Mouse (Mus musculus) gastrocnemius, postnatal 36 days (tissue): Measurements from ENCODE around the gene Cysltr1. TPM values are rescaled to one million over a fixed set of nuclear protein-coding genes. Genes with fewer than 3 reads are reported as not detected.

Source experiments
- DNase-seq, 2 experiments: peaks; one replicate each; pipeline ENCODE4 v3.0.0; 2022
- intact Hi-C: fragments of 180-260 bp; cut with DNase I; formaldehyde crosslinking; loops from one replicate; pipeline ENCODE4 v1.15.1; 2025
- long read RNA-seq, 2 experiments: library from polyadenylated mRNA; stranded (forward); transcript quantifications; one replicate each; pipeline ENCODE4 v2.0.0; 2021
- total RNA-seq, 2 experiments: library from RNA; stranded (reverse); gene quantifications; 2 replicates each; pipeline ENCODE4 v1.2.3; 2021

The Cysltr1 gene
- under 1 TPM; 0.17 to 0.33 TPM for total RNA-seq
- long read RNA-seq, experiment 1, partial matches to known transcripts: 0 of 1 reads
- long read RNA-seq, experiment 1, other reads (novel, unspliced or antisense): 1 of 1 reads
- long read RNA-seq, experiment 2, full-length matches to known transcripts: 1 of 1 reads
- long read RNA-seq, experiment 2, partial matches to known transcripts: 0 of 1 reads
- long read RNA-seq, experiment 2, other reads (novel, unspliced or antisense): 0 of 1 reads

- no peak for DNase-seq
- intact Hi-C loops: no loop called here
Measured at GRCm38 (mm10) chrX:106603386-106603785, at the start of gene Cysltr1. Gene Cysltr1 (minus strand): TSS chrX:106603679.

- intact Hi-C loops: no loop called here
- no peak for DNase-seq
Measured at GRCm38 (mm10) chrX:106634799-106635541, 31.5 kb upstream of the Cysltr1 start.

- intact Hi-C loops: no loop called here
- DNase-seq: no peak
Measured at GRCm38 (mm10) chrX:106633543-106633942, 30.1 kb upstream of the Cysltr1 start.

- DNase-seq: no peak
- intact Hi-C loops: no loop called here
Measured at GRCm38 (mm10) chrX:106628514-106628913, 25.0 kb upstream of the Cysltr1 start.

- intact Hi-C loops: no loop called here
- no peak for DNase-seq
Measured at GRCm38 (mm10) chrX:106623667-106624066, 20.2 kb upstream of the Cysltr1 start.

- intact Hi-C loops: no loop called here
- no peak for DNase-seq
Measured at GRCm38 (mm10) chrX:106622512-106622911, 19.0 kb upstream of the Cysltr1 start.

- intact Hi-C loops: no loop called here
- DNase-seq: no peak
Measured at GRCm38 (mm10) chrX:106602574-106603258, 763 bp downstream of the Cysltr1 start.

- intact Hi-C loops: no loop called here
- no peak for DNase-seq
Measured at GRCm38 (mm10) chrX:106595904-106596303, 7.6 kb downstream of the Cysltr1 start.

GRCm38 (mm10) chrX:106593914-106594313 is 9.6 kb downstream of the Cysltr1 start:
- intact Hi-C loops: no loop called here
- DNase-seq: no peak

GRCm38 (mm10) chrX:106582886-106583285 is 20.6 kb downstream of the Cysltr1 start, which contains the start of gene Gm5127:
Gene Gm5127 (plus strand): TSS chrX:106583186.
- intact Hi-C loops: no loop called here
- no peak for DNase-seq

GRCm38 (mm10) chrX:106582197-106582596 is 21.3 kb downstream of the Cysltr1 start:
- no peak for DNase-seq
- intact Hi-C loops: no loop called here

- intact Hi-C loops: no loop called here
- no peak for DNase-seq
Measured at GRCm38 (mm10) chrX:106580410-106580809, 23.1 kb downstream of the Cysltr1 start.

- intact Hi-C loops: no loop called here
- no peak for DNase-seq
Measured at GRCm38 (mm10) chrX:106578966-106579365, 24.5 kb downstream of the Cysltr1 start.

GRCm38 (mm10) chrX:106555457-106555856 is 48.0 kb downstream of the Cysltr1 start:
- DNase-seq: no peak
- intact Hi-C loops: no loop called here

GRCm38 (mm10) chrX:106536359-106536758 is 67.1 kb downstream of the Cysltr1 start:
- DNase-seq: no peak
- intact Hi-C loops: no loop called here

Other genes starting within 250 kb of the Cysltr1 start
- 1 to 10 TPM in 1 of 2 experiments, under 1 TPM in 1; 0.64 to 1.4 TPM for gene Fndc3c1, start 118.3 kb downstream of the Cysltr1 start, total RNA-seq
- not detected for gene Gm5127, start 20.5 kb downstream of the Cysltr1 start, total RNA-seq
- under 1 TPM; 0.81 to 0.94 TPM for gene Rtl3, start 237.0 kb upstream of the Cysltr1 start, total RNA-seq